Mouse (Mus musculus) spleen, postnatal 4 days (tissue): ENCODE results near the gene Apom.
A peak's percentile ranks its signal among the peaks of the same experiment; 100 is the strongest.

Source experiments
- DNase-seq, 2 experiments: peaks; one replicate each; pipeline ENCODE4 v3.0.0; 2022; ENCODE audit warnings: low spot score in 2 of 2

Gene Apom

DNA sequence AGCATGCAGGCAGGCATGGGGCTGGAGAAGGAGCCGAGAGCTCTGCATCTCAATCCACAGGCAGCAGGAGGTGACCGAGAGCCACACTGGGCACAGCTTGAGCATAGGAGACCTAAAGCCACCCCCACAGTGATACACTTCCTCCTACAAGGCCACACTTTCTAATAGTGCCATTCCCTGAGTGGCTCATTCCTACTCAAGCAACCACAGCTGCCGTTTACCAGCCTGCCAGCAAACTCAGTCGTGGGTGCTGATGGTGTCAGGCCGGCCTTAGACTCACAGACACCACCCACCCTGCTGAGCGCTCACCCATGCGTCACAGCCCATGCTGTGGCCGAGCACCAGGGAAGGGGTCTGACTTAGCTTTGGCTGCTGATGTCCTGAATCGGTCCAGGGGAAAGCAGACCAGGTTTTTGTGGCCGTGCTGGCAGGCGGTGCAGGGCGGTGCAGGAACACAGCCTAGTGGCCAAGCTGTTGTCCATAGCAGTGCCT lies 34.6 kb downstream of the Apom start:
- DNase-seq = peak; percentile 62 to 80

DNA sequence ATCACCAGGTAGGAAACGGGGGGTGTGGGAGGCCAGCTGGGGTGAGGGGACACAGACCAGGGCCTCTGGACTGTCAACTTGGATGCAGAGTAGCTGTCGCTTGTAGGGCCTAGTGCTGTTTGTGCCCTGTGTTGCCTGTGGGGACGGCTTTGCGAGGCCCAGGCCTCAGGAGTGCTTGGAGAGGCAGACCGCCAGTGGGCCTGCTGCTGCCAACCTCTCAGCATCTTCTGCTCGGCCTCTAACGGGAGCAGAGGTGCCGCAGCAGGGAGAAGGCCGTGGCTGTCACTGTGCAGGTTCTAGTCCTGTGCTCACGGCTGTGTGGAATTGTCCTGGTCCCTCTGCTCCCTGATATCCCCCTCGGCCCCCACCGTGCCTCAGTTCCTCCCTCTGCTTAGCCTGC lies 35.3 kb downstream of the Apom start:
- DNase-seq = no peak

DNA sequence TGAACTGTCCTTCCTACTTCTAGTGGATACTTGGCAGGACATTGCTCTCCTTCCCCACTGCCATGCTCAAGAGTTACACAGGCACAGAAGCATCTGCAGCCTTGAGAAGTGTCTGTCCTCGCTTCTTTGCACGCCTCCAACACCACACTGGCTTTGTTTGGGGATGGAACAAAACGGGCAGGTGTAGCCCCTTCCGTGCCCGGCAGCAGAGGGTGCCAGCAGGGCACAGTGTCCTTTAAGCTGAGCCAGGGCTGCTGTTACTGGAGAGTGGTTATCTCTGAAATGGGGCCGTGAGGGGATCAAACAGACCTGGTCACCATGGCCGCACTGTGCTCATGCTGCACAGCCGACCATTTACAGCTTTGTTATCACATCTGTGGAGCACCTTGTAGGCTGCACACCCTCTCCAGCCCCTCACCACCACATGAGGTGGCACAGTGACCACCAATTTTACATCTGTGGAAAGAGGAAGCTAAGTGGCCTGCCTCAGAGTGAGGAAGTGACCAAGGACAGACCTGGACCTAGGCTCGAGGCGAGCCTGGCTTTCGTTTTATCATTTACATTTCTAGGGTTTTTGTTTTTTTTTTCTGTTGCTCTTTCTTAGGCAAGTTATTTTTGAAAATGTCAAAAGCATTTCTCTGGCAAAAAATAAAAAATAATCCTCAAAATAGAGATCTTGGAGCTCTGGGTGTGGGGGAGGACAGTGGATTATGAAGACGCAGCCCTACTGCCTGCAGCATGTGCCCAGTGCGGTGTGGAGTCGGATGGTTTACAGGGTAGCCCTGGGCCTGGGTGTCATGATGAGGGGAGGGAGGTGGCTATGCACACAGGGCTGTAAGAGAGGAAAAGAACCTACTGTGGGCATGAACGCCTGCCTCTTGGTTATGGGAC lies 37.1 kb downstream of the Apom start:
- DNase-seq = no peak

DNA sequence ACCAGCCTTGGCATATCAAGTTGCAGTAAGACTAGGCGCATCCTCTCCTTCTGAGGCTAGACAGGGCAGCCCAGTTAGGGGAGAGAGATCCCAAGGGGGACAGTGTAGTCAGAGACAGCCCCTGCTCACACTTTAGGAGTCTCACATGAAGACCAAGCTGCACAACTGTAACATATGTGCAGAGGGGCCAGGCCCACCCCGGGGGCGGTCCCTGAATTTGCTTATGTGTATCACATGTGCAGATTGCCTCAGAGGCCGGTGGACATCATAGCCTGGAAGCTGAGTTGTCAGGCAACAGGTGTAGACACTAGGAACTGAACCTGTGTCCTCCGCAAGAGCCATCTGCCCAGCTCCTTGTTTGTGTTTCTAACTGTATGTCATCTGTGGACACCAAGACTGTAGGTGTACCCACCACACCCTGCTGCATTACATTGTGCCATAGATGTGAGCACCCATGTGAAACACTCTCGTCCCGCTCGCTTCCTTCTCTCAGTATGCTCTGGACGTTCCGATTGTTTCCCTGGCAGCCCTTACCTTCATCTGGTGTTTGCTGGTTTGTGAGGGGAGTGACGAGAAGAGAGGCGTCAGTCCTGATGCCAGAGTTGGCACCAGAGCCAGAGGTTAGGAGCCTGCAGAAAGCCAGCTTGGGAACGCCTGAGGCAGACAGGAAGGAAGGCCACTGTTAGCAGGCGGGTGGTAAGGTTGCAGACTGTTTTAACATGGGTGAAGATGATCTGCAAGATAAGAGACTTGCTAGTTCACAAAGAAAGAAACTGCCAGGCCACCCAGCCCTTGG lies 39.2 kb downstream of the Apom start:
- no peak for DNase-seq

DNA sequence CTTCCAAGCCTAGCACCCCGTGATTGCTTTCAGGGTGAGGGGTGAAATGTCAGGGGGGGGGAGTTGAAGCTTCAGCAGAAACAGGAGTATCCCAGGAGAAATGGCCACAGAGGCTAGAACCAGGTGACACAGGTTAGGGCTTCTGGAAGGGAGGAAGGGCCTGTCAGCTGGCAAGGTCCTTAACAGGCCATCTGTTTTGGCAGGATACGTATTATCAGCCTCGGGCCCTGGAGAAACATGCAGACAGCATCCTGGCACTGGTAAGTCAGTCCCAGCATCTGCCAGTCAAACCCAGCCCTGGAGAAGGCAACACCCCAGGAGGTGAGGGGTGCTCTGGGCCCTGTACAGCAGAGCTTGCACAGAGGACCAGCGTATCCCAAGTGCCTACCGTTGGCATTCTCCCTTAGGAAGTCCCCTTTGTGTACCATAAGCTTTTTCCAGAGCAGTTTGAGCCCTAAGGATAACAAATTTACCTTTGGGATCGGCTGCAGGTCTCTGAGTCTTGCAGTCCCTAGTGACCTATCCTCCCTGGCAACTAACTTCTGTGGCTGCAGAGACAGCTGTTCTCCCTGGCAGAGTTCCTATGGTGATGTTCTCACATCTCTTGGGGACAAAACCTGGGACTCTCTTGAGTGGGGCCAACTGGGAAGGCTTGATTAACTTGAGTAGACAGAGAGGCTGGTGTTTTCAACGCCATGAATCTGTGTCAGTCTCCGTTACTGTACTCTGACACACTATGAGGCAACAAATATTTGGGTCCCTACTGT lies 41.5 kb downstream of the Apom start:
- peak; percentile 59 to 74 for DNase-seq

DNA sequence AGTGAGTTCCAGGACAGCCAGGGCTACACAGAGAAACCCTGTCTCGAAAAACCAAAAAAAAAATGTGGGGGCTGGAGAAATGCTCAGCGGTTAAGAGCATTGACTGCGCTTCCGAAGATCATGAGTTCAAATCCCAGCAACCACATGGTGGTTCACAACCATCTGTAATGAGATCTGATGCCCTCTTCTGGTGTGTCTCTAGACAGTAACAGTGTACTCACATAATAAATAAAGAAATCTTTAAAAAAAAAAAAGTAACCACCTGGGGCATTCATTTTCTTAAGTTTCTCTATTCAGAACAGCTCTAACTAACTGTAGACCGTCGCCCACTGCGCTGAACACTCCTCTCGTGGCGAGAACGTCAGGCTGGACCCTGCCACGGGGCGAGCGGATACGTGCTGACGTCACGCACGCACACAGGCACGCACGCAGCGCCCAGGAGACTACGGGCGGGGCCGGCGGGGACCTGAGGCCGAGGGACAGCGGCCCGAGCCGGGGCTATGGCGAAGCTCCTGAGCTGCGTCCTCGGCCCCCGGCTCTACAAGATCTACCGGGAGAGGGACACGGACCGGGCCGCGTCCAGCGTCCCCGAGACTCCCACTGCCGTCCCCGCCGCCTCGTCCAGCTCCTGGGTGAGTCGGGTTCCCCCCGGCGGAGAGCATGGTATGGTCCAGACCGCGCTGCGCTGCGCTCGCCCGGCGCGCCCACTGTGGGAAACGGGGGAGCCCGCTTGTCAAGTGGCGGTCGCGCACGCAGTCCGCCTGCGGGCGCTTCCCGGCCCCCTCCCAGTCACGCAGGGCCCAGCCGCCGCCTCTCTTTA lies 42.8 kb downstream of the Apom start, which contains the start of gene Abhd16a:
Abhd16a (plus strand) TSS at position 439 of the 820 bp plus-strand sequence.
- DNase-seq = peak; percentile 92 to 97

DNA sequence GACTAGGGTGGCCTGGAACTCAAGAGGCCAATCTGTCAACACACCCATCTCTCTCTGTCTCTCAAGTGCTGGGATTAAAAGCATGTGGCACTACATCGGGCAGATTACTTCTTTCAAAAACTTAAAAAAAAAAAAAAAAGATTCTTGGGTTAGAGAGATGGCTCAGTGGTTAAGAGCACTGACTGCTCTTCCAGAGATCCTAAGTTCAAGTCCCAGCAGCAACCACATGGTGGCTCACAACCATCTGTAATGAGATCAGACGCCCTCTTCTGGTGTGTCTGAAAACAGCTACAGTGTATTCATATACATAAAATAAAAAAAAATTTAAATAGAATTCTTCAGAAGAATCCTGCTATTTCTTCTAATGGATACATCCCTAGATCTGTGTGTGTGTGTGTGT lies 43.7 kb downstream of the Apom start:
- DNase-seq = no peak

DNA sequence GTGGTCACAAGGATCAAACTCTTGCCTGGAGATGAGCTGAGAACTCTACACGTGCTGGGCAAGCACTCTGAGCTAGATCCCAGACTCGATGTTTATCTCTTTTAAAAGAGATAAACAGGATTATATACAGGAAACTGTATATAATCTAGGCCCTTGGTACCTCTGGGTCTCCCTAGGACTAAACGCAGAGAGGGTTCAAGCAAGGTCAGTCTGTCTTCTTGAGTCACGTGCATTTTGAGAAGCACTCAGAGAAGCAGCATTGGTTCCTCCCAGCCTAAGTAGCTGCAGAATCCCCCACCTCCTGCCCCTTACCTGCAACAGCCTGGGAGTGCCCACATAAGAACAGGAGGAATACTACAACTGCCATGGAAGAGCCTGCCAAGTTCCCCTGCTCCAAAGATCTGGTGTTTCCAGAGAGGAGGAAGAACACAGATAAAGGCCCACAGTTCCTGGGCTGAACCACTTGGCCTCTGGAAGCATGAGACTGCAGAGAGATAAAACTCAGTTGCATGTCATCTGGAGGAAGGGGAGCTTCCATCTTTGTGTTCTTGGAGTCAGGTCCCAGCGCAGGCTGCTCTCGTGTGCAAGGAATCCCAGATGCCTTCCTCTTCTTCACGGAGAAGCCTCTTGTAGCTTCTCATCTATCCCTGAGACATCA lies 46.5 kb downstream of the Apom start, which contains the start of gene Ly6g6f:
Ly6g6f (minus strand) TSS at position 403 of the 658 bp plus-strand sequence.
- no peak for DNase-seq

DNA sequence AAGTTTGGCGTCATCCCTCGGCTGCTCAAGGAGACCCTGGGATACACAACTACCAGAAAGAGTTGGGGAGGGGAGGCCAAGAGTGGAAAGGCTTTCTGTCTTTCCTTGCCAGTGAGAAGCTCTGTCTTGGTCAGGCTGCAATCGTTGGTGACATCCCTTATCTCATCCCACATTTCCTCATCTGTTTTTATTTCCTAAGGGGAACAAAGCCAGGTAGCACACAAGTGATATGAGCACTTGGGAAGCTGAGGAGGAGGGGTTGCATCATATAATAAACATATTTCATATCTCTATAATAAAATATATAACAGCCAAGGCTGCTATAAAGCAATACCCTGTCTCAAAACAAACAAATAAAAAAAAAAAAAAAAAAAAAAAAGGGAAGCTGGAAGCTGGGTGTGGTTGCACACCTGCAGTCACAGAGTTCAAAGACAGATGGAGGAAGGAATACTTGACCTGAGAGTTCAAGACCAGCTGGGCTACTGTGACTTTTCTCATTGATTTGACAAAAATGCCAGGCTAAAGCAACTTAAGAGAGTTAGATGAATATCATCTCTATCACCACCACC lies 47.8 kb downstream of the Apom start:
- DNase-seq = no peak

DNA sequence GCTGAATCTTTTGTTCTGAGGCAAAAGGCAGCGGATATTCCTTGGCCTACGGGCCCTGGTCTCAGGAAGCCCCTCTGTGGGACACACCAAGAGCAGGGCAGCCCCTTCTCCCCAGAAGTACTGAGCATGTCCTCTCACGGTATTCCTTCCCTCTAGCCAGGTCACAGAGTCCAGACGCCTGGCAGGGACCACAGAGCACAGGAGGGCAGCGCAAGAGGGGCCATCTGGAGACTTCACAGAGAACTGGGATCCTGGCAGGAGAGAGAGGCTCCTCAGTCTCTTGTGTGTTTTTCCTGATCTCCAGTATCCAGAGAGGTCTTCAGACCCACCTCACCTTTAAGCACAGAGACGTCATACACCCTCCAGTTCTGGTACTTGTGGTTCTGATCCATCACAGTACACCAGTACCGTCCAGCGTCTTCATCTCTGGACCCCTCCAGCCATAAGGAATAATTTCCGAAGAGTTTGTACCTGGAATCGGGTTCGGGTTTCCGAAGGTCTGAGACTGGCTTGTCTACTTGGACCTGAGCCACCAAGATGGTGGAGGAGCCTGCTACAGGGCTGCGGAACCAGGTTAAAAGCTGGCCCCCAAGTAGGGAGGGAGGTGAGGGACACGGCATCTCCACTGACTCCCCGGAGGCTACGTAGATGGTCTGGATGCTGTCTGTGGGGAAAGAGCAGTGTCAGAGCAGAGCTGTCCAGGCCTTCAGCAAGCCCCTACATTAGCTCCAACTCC lies 48.8 kb downstream of the Apom start:
- DNase-seq = no peak

DNA sequence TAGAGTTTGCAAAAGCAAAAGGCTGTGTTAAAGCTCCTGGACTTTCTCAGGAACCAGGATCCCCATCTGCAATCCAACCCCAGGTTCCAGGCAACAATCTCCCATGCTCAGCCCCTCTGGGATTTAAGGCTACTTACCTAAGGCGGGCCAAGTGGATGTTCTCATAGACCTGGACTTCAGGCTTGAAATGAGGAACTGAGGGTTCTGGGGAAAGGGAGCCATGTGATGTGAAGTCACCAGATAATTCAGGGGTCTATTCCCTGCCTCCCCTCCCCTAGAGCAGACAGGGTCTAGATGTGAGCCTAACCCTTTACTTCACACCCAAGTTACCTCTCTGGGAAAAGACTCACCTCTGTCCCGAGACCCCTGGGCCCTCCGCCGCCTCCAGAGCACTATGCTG lies 51.1 kb downstream of the Apom start:
- no peak for DNase-seq

DNA sequence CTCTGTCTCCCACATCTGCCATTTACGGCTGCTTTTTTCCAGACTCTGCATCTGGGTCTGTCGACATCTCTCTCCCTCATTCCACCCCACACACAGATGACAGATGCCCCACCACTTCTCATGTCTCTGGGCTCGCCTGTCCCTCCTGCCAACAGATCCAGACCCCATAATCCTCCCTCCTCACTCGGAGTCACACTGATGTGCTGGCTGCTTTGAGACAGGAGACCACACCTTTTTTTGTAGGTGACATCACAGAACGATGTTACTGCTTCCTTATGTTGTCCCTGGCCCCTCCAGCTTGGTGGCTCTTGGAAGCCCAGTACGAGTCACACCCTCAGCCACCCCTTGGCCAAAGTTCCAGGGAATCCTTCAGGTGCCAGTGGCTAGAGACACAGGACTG lies 51.6 kb downstream of the Apom start:
- DNase-seq = no peak

DNA sequence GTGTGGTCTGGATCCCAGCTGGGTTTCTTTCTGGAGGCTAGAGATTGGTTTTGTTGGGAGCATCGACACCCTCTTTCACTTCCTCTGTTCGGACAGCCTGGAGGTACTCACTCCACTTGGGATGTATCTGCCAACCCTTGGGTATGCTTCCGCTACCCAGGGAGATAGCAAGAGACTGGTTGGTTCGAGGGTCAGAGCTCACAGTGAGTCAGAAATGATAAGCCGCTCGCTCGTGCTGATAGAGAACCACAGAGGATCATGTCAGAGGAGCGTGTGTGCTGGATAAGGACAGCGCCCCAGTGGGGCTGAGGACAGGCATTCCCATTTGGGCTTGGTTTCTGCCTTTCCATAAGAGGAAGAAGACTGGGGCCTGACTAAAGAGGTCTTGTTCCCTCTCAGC lies 52.1 kb downstream of the Apom start:
- DNase-seq = peak in 1 of 2 experiments; percentile 41
